Mouse (Mus musculus): ENCODE measurements around the gene B4galnt3. TPM values are rescaled to one million over a fixed set of nuclear protein-coding genes. Genes with fewer than 3 reads are reported as not detected.

The B4galnt3 gene
- polyA plus RNA-seq (2016; fragmentation: Nextera tagmentation; extraction: Ambion mirVana) = 0.11 and 0.21 TPM in 2 replicates

DNA sequence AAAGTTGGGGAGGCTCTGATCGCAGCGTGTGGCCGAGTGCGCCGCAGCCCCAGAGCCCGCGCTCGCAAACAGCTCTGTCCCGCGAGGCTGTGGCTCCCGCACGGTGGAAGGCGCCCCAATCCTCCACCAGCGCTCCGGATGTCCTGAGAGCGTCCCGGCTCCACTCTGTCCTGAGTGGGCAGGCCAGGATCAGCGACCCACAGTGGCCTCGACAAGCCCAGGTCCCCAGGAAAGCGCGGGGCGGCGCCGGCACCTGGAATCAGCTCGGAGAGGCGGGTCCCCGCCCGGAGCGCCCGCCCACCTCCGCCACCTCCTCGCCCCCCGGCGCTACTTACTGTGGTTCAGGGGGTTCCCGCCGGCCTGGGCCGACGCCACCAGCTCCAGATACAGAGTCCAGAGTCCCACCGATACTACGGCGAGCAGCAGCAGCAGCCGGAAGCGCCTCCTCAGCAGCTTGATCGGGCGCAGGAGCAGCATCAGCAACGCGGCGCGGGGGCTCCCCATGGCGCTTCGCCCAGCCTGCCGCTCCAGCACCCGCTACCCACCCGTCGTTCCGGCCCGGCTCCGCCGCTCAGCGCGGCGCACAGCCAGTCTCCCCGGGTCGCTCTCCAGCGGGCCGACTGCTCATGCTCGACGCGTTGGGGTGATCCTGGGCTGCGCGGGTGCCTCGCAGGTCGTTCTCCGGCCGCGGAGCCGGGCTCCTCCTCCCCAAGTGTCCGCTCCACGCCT is at the start of gene B4galnt3, which contains the start of gene D330020A13Rik:
B4galnt3 (minus strand) TSS at position 504 of the 729 bp plus-strand sequence.
D330020A13Rik (plus strand) TSS at position 309 of the 729 bp plus-strand sequence.
- peak within 1 kb of the TSS; percentile 74 for H3K4me3 ChIP-seq
- H3K27me3 ChIP-seq (ENCODE audit: low read depth, poor library complexity, severe bottlenecking) = peaks cover 51% of the 10 kb centered on the region
- under 1% methylated on average over 76 of the region's 79 CpGs for WGBS
- peak; percentile 76 for DNase-seq (ENCODE audit: low spot score)
- peaks cover 15% of the 10 kb centered on the region for H3K4me1 ChIP-seq
- H3K36me3 ChIP-seq = no peaks in the 10 kb centered on the region
- no peaks in the 10 kb centered on the region for H3K9me3 ChIP-seq (replicated peaks)
- H3K27ac ChIP-seq = peak within 1 kb of the TSS; percentile 62

- H3K27me3 ChIP-seq (ENCODE audit: low read depth, poor library complexity, severe bottlenecking) = no peaks in the 10 kb centered on the region
- no peak for DNase-seq (ENCODE audit: low spot score)
- no peak overlapping the region for H3K27ac ChIP-seq
- H3K36me3 ChIP-seq = peaks cover 99% of the 10 kb centered on the region
- no peak overlapping the region for H3K4me3 ChIP-seq
- H3K4me1 ChIP-seq = no peaks in the 10 kb centered on the region
- WGBS = 80% methylated on average over 1 of the region's 1 CpGs
- no peaks in the 10 kb centered on the region for H3K9me3 ChIP-seq (replicated peaks)
Observed at GRCm38 (mm10) chr6:120343992-120344391, 49.6 kb upstream of the B4galnt3 start.

GRCm38 (mm10) chr6:120332351-120332750 is 38.0 kb upstream of the B4galnt3 start:
- Histone ChIP-seq H3K4me3 (no peak overlapping the region), H3K9me3 (replicated peaks) (no peaks in the 10 kb centered on the region), H3K4me1 (no peaks in the 10 kb centered on the region), H3K27ac (no peak overlapping the region), H3K36me3 (peaks cover 92% of the 10 kb centered on the region), H3K27me3 (ENCODE audit: low read depth, poor library complexity, severe bottlenecking) (no peaks in the 10 kb centered on the region)
- DNase-seq (ENCODE audit: low spot score) = no peak
- 85% methylated on average over 2 of the region's 2 CpGs for WGBS

GRCm38 (mm10) chr6:120324295-120324927 is 30.1 kb upstream of the B4galnt3 start:
- no peaks in the 10 kb centered on the region for H3K9me3 ChIP-seq (replicated peaks)
- peak; percentile 72 for DNase-seq (ENCODE audit: low spot score)
- H3K27me3 ChIP-seq (ENCODE audit: low read depth, poor library complexity, severe bottlenecking) = no peaks in the 10 kb centered on the region
- no peak overlapping the region for H3K27ac ChIP-seq
- H3K36me3 ChIP-seq = peaks cover 41% of the 10 kb centered on the region
- H3K4me3 ChIP-seq = no peak overlapping the region
- 34% methylated on average over 6 of the region's 6 CpGs for WGBS
- H3K4me1 ChIP-seq = no peaks in the 10 kb centered on the region

GRCm38 (mm10) chr6:120320369-120320768 is 26.0 kb upstream of the B4galnt3 start:
- Histone ChIP-seq H3K27ac (no peak overlapping the region), H3K4me1 (no peaks in the 10 kb centered on the region), H3K27me3 (ENCODE audit: low read depth, poor library complexity, severe bottlenecking) (no peaks in the 10 kb centered on the region), H3K9me3 (replicated peaks) (no peaks in the 10 kb centered on the region), H3K36me3 (peaks cover 19% of the 10 kb centered on the region), H3K4me3 (no peak overlapping the region)
- DNase-seq (ENCODE audit: low spot score) = no peak
- WGBS = 65% methylated on average over 2 of the region's 2 CpGs

DNA sequence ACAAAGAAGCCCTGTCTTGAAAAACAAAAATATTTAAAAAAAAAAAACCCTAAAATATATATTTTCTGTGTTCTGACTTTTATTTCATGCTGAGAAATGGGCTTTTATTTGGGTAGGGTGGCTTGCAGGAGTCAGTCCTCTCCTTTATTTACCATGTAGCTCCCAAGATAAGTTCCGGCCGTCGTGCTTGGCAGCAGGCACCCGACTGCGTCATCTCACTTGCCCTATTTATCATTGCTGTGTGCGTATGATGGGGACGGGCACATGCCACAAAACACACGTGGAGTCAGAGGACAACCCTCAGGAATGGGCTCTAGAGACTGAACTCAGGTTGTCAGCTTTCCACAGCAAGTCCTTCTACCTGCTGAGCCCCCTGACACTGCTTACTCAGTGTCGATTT is 24.8 kb upstream of the B4galnt3 start:
- no peaks in the 10 kb centered on the region for H3K9me3 ChIP-seq (replicated peaks)
- H3K36me3 ChIP-seq = peaks cover 8% of the 10 kb centered on the region; the same call in 1 of the 2 replicates
- no peak overlapping the region for H3K4me3 ChIP-seq
- no peaks in the 10 kb centered on the region for H3K27me3 ChIP-seq (ENCODE audit: low read depth, poor library complexity, severe bottlenecking)
- no peak overlapping the region for H3K27ac ChIP-seq
- no peaks in the 10 kb centered on the region for H3K4me1 ChIP-seq
- DNase-seq (ENCODE audit: low spot score) = no peak
- WGBS = 90% methylated on average over 9 of the region's 9 CpGs

GRCm38 (mm10) chr6:120318303-120318940 is 24.1 kb upstream of the B4galnt3 start:
- Histone ChIP-seq H3K4me3 (no peak overlapping the region), H3K9me3 (replicated peaks) (no peaks in the 10 kb centered on the region), H3K27ac (no peak overlapping the region), H3K27me3 (ENCODE audit: low read depth, poor library complexity, severe bottlenecking) (no peaks in the 10 kb centered on the region), H3K36me3 (peaks cover 2% of the 10 kb centered on the region; the same call in 1 of the 2 replicates), H3K4me1 (no peaks in the 10 kb centered on the region)
- 77% methylated on average over 11 of the region's 11 CpGs for WGBS
- DNase-seq (ENCODE audit: low spot score) = no peak

DNA sequence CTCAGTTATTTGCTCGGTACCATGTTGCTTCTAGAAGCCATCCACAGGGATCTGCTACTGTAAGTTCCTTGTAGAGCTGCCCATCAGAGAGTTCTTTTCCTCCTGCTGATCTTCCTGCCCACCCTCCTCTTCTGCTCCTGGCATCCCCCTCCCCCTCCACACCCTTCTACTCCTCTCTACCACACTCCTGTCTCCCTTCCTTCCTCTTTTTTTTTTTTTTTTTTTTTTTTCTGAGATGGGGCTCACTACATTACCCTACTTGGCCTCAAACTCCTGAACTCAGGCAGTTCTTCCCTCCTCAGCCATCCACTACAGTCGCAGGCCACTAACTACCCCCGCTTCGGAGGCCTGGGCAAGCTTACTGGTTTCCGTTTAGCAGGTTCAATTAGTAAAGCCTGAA is 18.1 kb upstream of the B4galnt3 start:
- DNase-seq (ENCODE audit: low spot score) = no peak
- Histone ChIP-seq H3K27ac (no peak overlapping the region), H3K4me1 (no peaks in the 10 kb centered on the region), H3K4me3 (no peak overlapping the region), H3K36me3 (no peaks in the 10 kb centered on the region), H3K27me3 (ENCODE audit: low read depth, poor library complexity, severe bottlenecking) (no peaks in the 10 kb centered on the region), H3K9me3 (replicated peaks) (no peaks in the 10 kb centered on the region)
- 78% methylated on average over 5 of the region's 5 CpGs for WGBS

DNA sequence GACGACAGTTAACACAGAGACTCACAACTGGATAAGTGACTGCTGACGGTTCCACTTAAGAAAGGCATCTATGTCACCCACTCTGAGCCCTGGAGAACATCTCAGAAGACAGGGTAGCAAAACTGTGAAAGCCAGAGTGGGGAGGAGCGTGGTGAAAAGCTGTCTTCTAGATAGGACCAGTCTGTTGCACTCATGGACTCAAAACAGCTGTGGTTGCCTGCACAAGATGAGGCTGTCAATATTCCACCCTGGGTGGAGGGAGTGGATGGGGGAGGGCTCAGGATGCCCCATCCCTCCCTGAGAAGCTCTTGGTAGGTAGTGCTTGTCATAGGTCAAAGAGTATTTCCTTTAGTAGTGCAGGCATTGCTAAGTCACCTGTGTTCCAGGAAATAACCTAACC is 15.4 kb upstream of the B4galnt3 start:
- DNase-seq (ENCODE audit: low spot score) = no peak
- Histone ChIP-seq H3K4me1 (no peaks in the 10 kb centered on the region), H3K9me3 (replicated peaks) (no peaks in the 10 kb centered on the region), H3K36me3 (no peaks in the 10 kb centered on the region), H3K27ac (no peak overlapping the region), H3K4me3 (no peak overlapping the region), H3K27me3 (ENCODE audit: low read depth, poor library complexity, severe bottlenecking) (no peaks in the 10 kb centered on the region)
- WGBS = 52% methylated on average over 3 of the region's 3 CpGs

DNA sequence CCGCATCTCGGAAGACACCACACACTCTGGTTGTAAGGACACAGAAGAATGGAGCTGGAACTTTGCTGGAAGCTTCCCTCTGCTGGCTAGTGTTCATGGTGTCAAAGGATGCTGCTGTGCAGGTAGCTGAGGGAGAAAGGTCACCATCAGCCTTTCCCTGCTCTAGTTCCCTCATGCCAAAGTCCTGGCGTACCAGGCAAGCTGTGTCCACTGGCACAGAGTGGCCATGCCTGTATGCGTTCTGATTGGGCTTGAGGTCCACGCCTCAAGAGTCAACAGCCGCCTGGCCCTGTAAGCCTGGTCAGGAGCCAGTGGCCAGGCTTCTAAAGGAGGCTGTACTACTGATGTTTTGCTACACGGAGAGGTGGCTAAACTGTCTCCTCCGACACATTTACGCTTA is 15.0 kb upstream of the B4galnt3 start:
- Histone ChIP-seq H3K36me3 (no peaks in the 10 kb centered on the region), H3K9me3 (replicated peaks) (no peaks in the 10 kb centered on the region), H3K4me1 (no peaks in the 10 kb centered on the region), H3K27me3 (ENCODE audit: low read depth, poor library complexity, severe bottlenecking) (no peaks in the 10 kb centered on the region), H3K27ac (no peak overlapping the region), H3K4me3 (no peak overlapping the region)
- WGBS = 74% methylated on average over 9 of the region's 9 CpGs
- DNase-seq (ENCODE audit: low spot score) = no peak

DNA sequence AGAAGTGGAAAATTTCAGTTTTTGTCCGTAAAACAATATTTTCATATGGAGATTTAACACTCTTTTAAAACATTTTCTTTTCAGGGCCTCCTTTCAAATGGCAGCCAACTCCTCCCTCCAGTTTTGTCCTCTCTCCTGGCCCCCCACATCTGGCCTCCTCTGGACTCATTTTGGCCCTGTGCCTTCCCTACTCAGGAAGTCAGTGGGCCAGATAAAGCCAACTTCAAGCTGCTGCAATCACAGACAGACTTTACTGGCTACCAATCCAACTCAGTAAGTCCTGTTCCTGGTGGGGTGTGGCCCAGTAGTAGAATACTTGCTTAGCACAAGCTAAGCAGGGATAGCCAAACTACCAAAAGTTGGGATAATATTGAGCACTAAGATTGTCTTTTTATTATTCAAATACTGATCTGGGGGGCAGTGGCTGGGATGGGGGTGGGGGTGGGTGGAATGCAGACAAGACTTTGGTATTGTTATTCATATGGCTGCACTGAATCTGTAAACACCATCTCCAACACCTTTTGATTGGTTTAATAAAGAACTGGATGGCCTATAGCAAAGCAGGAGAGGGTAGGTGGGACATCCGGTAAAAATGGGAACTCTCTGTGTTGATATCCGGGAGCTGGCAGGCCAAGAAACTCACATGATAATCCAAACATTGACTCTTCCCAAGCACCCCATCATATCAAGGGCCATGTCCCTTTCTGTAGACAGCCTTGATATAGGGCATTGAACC is 12.7 kb upstream of the B4galnt3 start:
- Histone ChIP-seq H3K36me3 (no peaks in the 10 kb centered on the region), H3K4me3 (no peak overlapping the region), H3K4me1 (peaks cover 9% of the 10 kb centered on the region), H3K27ac (no peak overlapping the region), H3K27me3 (ENCODE audit: low read depth, poor library complexity, severe bottlenecking) (peaks cover 13% of the 10 kb centered on the region), H3K9me3 (replicated peaks) (no peaks in the 10 kb centered on the region)
- DNase-seq (ENCODE audit: low spot score) = no peak
- WGBS = 88% methylated on average over 3 of the region's 3 CpGs

- Histone ChIP-seq H3K27me3 (ENCODE audit: low read depth, poor library complexity, severe bottlenecking) (peaks cover 13% of the 10 kb centered on the region), H3K9me3 (replicated peaks) (no peaks in the 10 kb centered on the region), H3K4me3 (peak overlapping the region; percentile 32), H3K4me1 (peaks cover 9% of the 10 kb centered on the region), H3K36me3 (no peaks in the 10 kb centered on the region), H3K27ac (no peak overlapping the region)
- DNase-seq (ENCODE audit: low spot score) = no peak
- WGBS = 38% methylated on average over 16 of the region's 16 CpGs
Observed at GRCm38 (mm10) chr6:120302755-120303316, 8.5 kb upstream of the B4galnt3 start.
